Mouse (Mus musculus): ENCODE results near the gene Ninj2.

Gene Ninj2

DNA sequence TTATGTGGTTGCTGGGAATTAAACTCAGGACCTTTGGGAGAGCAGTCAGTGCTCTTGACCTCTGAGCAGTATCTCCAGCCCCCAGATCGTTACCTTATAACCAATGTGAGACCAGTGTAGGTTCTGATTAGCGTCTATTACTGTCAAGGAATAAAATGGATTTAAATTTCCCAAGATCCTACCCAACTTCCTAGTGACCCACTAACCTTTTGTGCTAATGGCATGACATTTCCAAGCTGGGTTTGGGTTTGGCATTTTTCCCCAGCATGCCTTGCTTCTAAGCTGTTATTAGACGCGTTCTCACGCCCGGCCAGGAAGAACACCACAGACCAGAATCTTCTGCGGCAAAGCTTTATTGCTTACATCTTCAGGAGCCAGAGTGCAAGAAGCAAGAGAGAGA lies 34.2 kb downstream of the Ninj2 start:
- DNase-seq (ENCODE audit: low read depth, low spot score), result no peak

GRCm38 (mm10) chr6:120134748-120135147 lies 41.6 kb downstream of the Ninj2 start:
- no peak for DNase-seq (ENCODE audit: low read depth, low spot score)

GRCm38 (mm10) chr6:120145439-120145838 lies 52.3 kb downstream of the Ninj2 start:
- no peak for DNase-seq (ENCODE audit: low read depth, low spot score)

- DNase-seq (ENCODE audit: low read depth, low spot score), result no peak
Observed at GRCm38 (mm10) chr6:120146676-120147075, 53.5 kb downstream of the Ninj2 start.

DNA sequence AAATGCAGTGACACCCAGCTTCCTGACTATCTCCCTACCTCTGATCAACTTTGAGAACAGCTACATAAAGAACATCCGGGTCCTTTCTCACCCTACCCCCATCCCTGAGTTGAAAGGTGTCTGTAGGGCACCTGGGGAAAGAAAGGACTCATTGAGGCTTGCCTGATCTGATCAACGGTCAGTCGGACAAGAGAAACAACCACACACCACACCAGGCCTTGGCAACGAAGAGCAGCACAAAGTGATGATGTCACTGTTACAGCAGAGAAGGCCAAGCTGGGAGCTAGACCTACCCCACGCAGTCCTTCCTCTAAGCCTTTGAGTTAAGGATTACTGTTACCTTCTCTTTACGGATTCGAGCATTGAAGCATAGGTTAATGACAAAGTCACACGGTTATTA lies 54.3 kb downstream of the Ninj2 start:
- no peak for DNase-seq (ENCODE audit: low read depth, low spot score)

GRCm38 (mm10) chr6:120148716-120149392 lies 55.7 kb downstream of the Ninj2 start:
- DNase-seq (ENCODE audit: low read depth, low spot score), result no peak

DNA sequence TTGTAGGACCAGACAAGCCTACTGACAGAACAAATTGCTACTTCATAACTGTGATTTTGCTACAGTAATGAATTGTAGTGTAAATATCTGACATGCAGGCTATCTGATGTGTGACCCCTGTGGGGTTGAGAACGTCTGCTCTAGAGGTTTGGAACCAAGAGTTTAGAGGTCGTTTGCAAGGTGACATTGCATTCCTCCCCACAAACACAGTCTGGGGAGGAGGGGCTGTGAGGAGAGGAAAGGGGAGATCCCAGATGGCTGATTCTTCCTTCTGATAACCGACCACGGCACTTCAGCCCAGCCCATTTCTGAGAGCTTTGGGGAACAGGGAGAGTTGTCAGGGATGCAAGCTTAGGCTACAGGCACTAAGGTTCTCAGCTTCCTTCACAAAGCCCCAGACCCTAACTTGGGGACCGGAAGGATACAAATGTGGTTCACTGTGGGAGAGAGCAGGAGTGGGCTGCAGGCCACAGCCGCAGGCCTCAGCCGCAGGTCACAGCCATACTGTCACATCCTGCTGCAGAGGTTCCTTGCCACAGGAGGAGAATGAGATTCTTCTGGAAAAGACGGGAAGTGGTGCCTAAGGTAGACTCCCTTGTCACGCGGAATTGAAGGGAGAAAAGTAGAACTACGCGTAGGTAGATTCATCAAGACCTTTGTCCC lies 56.4 kb downstream of the Ninj2 start:
- DNase-seq (ENCODE audit: low read depth, low spot score), result no peak

DNA sequence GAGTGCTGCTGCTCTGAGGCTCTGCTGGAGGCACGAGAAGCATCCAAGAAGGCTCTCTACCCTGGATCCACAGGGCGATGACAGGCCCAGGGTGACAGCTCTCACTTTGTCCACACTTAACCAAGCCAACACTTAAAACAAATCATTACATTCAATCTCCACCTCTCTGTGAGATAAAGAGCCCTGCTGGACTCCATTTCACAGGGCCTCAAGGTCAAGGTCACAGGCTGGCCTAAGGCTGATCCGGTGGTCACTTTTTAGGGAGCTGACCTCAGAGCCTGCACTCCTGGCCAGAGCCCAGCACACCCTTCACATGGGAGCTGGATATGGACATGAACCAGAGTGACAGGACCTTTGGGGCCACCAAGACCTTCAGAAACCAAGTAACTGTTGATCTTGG lies 57.1 kb downstream of the Ninj2 start:
- no peak for DNase-seq (ENCODE audit: low read depth, low spot score)

DNA sequence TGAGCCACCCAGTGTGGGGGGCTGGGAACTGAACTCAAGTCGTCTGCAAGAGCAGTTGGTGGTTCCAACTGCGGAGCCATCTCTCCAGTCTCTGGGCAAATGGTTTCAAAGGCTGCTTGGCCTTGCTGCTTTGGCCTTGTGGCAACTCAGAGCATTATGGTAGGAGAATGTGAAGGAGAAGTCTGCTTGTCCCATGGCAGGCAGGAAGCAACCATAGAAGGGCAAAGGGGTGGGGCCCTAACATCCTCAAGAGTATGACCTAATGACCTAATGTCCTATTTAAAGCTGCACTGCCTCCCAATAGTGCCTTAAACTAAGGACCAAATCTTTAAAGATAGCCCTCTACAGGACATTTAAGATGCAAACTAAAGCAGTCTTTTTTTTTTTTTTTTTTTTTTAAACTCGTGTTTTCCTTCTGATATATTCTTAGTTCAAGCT lies 58.5 kb downstream of the Ninj2 start:
- DNase-seq (ENCODE audit: low read depth, low spot score), result peak; percentile 81

- DNase-seq (ENCODE audit: low read depth, low spot score), result peak; percentile 28
Observed at GRCm38 (mm10) chr6:120152739-120153696, 59.9 kb downstream of the Ninj2 start.

DNA sequence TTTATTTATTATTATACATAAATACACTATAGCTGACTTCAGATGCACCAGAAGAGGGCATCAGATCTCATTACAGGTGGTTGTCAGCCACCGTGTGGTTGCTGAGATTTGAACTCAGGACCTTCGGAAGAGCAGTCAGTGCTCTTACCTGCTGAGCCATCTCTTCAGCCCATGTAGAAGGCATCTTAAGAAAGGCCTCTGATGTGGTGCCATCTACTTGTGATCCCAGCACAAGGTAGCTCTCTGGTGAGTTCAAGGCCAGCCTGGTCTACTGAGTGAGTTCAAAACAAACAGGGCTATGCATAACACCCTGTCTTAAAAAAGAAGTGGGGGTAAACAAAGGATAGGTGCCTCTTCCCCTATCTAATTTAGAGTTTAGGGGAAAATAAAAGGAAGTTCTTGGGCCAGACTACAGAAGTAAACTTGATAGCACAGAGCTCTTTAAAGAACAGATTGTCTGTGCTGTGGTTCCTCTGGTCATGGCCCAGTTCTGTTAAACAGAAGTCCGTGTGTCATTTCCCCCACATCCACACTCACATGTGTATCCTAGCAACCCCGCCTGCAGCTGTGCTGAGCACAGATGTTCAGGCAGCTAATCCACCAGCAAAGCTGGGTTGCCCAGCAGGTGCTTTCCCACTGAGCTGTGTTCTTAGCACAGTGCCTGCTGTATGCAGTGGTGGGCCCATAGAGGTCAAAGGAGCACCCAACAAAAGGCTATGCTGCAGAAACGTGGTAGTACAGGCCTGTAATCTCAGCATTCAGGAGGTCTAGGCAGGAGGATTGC lies 61.6 kb downstream of the Ninj2 start:
- DNase-seq (ENCODE audit: low read depth, low spot score), result peak; percentile 95

- peak; percentile 83 for DNase-seq (ENCODE audit: low read depth, low spot score)
Observed at GRCm38 (mm10) chr6:120155510-120155909, 62.4 kb downstream of the Ninj2 start.

- DNase-seq (ENCODE audit: low read depth, low spot score), result no peak
Observed at GRCm38 (mm10) chr6:120157479-120157878, 64.3 kb downstream of the Ninj2 start.

DNA sequence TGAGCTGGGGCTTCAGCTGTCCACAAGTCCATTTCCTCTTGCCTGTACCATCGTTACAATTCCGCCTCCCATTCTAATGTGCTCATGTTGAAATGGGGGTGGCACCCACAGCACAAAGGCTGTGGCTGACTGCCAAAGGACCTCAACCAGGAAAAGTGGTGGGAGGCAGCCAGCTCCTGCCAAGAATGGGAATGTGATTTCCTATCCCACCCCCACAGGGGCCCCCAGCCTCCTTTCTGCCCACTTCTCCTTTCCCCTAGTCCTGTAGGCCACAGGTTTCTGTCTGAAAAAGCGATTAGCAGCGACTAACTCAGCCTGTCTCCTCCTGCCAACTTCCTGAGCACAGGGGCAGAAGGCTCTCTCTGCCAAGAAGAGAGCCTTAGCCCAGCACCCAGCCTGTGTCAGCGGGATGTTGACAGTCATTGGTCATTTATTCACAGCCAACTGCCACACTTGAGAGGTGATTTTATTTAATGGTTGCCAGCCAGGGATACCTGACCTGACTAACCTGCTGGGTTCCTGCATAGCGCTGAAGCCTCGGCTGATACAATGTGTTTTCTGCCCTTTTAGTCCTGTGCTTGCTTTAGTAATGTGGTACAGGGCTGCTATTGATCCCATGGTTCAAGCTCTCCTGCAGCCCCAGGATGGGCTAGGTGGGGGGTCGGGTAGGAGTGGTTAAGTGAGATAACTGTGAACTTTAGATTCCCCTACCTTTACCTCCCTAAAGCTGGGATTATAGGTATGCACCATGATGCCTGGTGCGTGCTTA lies 66.2 kb downstream of the Ninj2 start:
- peak; percentile 60 for DNase-seq (ENCODE audit: low read depth, low spot score)

GRCm38 (mm10) chr6:120162928-120163327 lies 69.8 kb downstream of the Ninj2 start:
- DNase-seq (ENCODE audit: low read depth, low spot score), result no peak

- DNase-seq (ENCODE audit: low read depth, low spot score), result no peak
Observed at GRCm38 (mm10) chr6:120164765-120165164, 71.6 kb downstream of the Ninj2 start.

GRCm38 (mm10) chr6:120167574-120167973 lies 74.4 kb downstream of the Ninj2 start:
- DNase-seq (ENCODE audit: low read depth, low spot score), result no peak

- no peak for DNase-seq (ENCODE audit: low read depth, low spot score)
Observed at GRCm38 (mm10) chr6:120172294-120173017, 79.3 kb downstream of the Ninj2 start.

- no peak for DNase-seq (ENCODE audit: low read depth, low spot score)
Observed at GRCm38 (mm10) chr6:120174028-120174601, 81.0 kb downstream of the Ninj2 start.
